Mouse (Mus musculus) hindbrain, postnatal 0 days (tissue): Measurements from ENCODE around the gene Olfr480. TPM values are rescaled to one million over a fixed set of nuclear protein-coding genes. Genes with fewer than 3 reads are reported as not detected.

ENCODE experiments used
- ATAC-seq: fragments of 200-750 bp; cut with Nextera tagmentation; 2 replicates; pipeline ENCODE4 v1.8.0; 2017; ENCODE audit warnings: mild to moderate bottlenecking, moderate TSS enrichment, moderate library complexity
- DNase-seq: peaks from one replicate; pipeline ENCODE4 v3.0.0-alpha.2; 2015; ENCODE audit warnings: low spot score
- H3K27ac ChIP-seq: fragments of 300-500 bp; sonication (generic); 2 replicates; pipeline ENCODE4 v1.5.1; 2014; ENCODE audit warnings: mild to moderate bottlenecking
- H3K27me3 ChIP-seq: fragments of 300-500 bp; sonication (generic); 2 replicates; pipeline ENCODE4 v1.6.1; 2014; ENCODE audit warnings: low read length, mixed read lengths; ENCODE audit not compliant: insufficient read depth
- H3K36me3 ChIP-seq: fragments of 300-500 bp; sonication (generic); 2 replicates; pipeline ENCODE4 v1.6.1; 2014; ENCODE audit warnings: low read length, mixed read lengths; ENCODE audit not compliant: insufficient read depth
- H3K4me1 ChIP-seq: fragments of 300-500 bp; sonication (generic); 2 replicates; pipeline ENCODE4 v1.6.1; 2014; ENCODE audit warnings: antibody characterized with exemption, low read length, mixed read lengths; ENCODE audit not compliant: insufficient read depth
- H3K4me2 ChIP-seq: fragments of 300-500 bp; sonication (generic); 2 replicates; pipeline ENCODE4 v1.6.1; 2014; ENCODE audit warnings: low read depth, mild to moderate bottlenecking, low read length, moderate library complexity, mixed read lengths
- H3K4me3 ChIP-seq: fragments of 300-500 bp; sonication (generic); 2 replicates; pipeline ENCODE4 v1.5.1; 2014; ENCODE audit warnings: low read length
- H3K9ac ChIP-seq: fragments of 300-500 bp; sonication (generic); replicated peaks from 2 replicates; pipeline ENCODE4 v1.6.1; 2014; ENCODE audit warnings: mild to moderate bottlenecking, low read length, moderate library complexity, mixed read lengths
- H3K9me3 ChIP-seq: fragments of 300-500 bp; sonication (generic); 2 replicates; pipeline ENCODE4 v1.6.1; 2016; ENCODE audit warnings: low read length, mixed read lengths
- CTCF ChIP-seq: IDR thresholded peaks from 2 replicates; pipeline ENCODE4 v1.5.1; 2016; ENCODE audit warnings: antibody characterized with exemption, control low read depth, low read depth
- WGBS: fragments of 180-500 bp; shearing (Covaris S2); extraction: QIAGEN DNeasy Blood & Tissue Kit; methylation state at CpG from one replicate; pipeline ENCODE4 v1.1.7; 2014; 5-methylcytosine and 5-hydroxymethylcytosine counted together
- polyA plus RNA-seq: library from polyadenylated mRNA; unstranded; fragments of >200 nt; fragmentation: Nextera tagmentation; extraction: Ambion mirVana; gene quantifications from 2 replicates; pipeline ENCODE4 v1.2.1, GENCODE M21; 2015
- total RNA-seq: library from RNA; depleted of rRNA; stranded (reverse); fragments of >200 nt; gene quantifications from 2 replicates; pipeline ENCODE4 v1.2.3, GENCODE M21; 2014; rRNA removed

Gene Olfr480
- total RNA-seq: not detected in 2 replicates
- not detected in 2 replicates for polyA plus RNA-seq

- Histone ChIP-seq H3K4me2 (no peak within 1 kb of the TSS), H3K9ac (no peak within 1 kb of the TSS), H3K4me1 (no peaks in the 10 kb centered on the region), H3K27me3 (no peaks in the 10 kb centered on the region), H3K9me3 (no peaks in the 10 kb centered on the region), H3K36me3 (no peaks in the 10 kb centered on the region), H3K27ac (no peak within 1 kb of the TSS), H3K4me3 (no peak within 1 kb of the TSS)
- no peak for TF ChIP-seq CTCF
- ATAC-seq (no peak), DNase-seq (no peak)
- 87% methylated on average over 1 of the region's 1 CpGs for WGBS
Observed at GRCm38 (mm10) chr7:108067246-108067645, at the start of gene Olfr480. Gene Olfr480 (minus strand): TSS chr7:108067346.

GRCm38 (mm10) chr7:108100549-108100948 lies 33.4 kb upstream of the Olfr480 start, which contains the start of gene Olfr483:
Gene Olfr483 (plus strand): TSS chr7:108100849.
- no peak for DNase-seq
- H3K4me2 ChIP-seq: no peak within 1 kb of the TSS
- TF ChIP-seq CTCF: no peak

GRCm38 (mm10) chr7:108097486-108097885 lies 30.3 kb upstream of the Olfr480 start, which contains the start of gene Olfr482:
Gene Olfr482 (minus strand): TSS chr7:108097586.
- no peaks in the 10 kb centered on the region for H3K9me3 ChIP-seq
- ATAC-seq (no peak), DNase-seq (no peak)
- H3K4me2 ChIP-seq: no peak within 1 kb of the TSS
- H3K4me3 ChIP-seq: no peak within 1 kb of the TSS
- WGBS: 78% methylated on average over 1 of the region's 1 CpGs
- no peaks in the 10 kb centered on the region for H3K4me1 ChIP-seq
- no peak for TF ChIP-seq CTCF
- H3K9ac ChIP-seq: no peak within 1 kb of the TSS
- no peaks in the 10 kb centered on the region for H3K36me3 ChIP-seq
- no peaks in the 10 kb centered on the region for H3K27me3 ChIP-seq
- H3K27ac ChIP-seq: no peak within 1 kb of the TSS

More at GRCm38 (mm10) chr7:108100549-108100948, 33.4 kb upstream of the Olfr480 start, which contains the start of gene Olfr483:
- no peak within 1 kb of the TSS for H3K9ac ChIP-seq
- no peak for ATAC-seq
- H3K27ac ChIP-seq: no peak within 1 kb of the TSS
- no peaks in the 10 kb centered on the region for H3K36me3 ChIP-seq
- no peaks in the 10 kb centered on the region for H3K4me1 ChIP-seq
- H3K4me3 ChIP-seq: no peak within 1 kb of the TSS
- WGBS: 83% methylated on average over 1 of the region's 1 CpGs
- no peaks in the 10 kb centered on the region for H3K9me3 ChIP-seq
- no peaks in the 10 kb centered on the region for H3K27me3 ChIP-seq

- H3K9ac ChIP-seq: no peak within 1 kb of the TSS
- no peak within 1 kb of the TSS for H3K4me3 ChIP-seq
- no peak within 1 kb of the TSS for H3K4me2 ChIP-seq
- ATAC-seq (no peak), DNase-seq (no peak)
- no peak for TF ChIP-seq CTCF
- H3K27ac ChIP-seq: no peak within 1 kb of the TSS
- no peaks in the 10 kb centered on the region for H3K9me3 ChIP-seq
- no peaks in the 10 kb centered on the region for H3K4me1 ChIP-seq
- no peaks in the 10 kb centered on the region for H3K36me3 ChIP-seq
- no peaks in the 10 kb centered on the region for H3K27me3 ChIP-seq
Observed at GRCm38 (mm10) chr7:108079555-108079954, 12.4 kb upstream of the Olfr480 start, which contains the start of gene Olfr481. Gene Olfr481 (plus strand): TSS chr7:108079855.

- Histone ChIP-seq H3K36me3 (no peaks in the 10 kb centered on the region), H3K4me3 (no peak within 1 kb of the TSS), H3K9me3 (no peaks in the 10 kb centered on the region), H3K4me2 (no peak within 1 kb of the TSS), H3K9ac (no peak within 1 kb of the TSS), H3K27me3 (no peaks in the 10 kb centered on the region), H3K4me1 (no peaks in the 10 kb centered on the region), H3K27ac (no peak within 1 kb of the TSS)
- ATAC-seq: no peak
- no peak for TF ChIP-seq CTCF
- WGBS: 90% methylated on average over 2 of the region's 2 CpGs
- DNase-seq: no peak
Observed at GRCm38 (mm10) chr7:108050393-108050792, 16.8 kb downstream of the Olfr480 start, which contains the start of gene Olfr479. Gene Olfr479 (plus strand): TSS chr7:108050693.

- Histone ChIP-seq H3K4me1 (no peaks in the 10 kb centered on the region), H3K9me3 (no peaks in the 10 kb centered on the region), H3K27me3 (no peaks in the 10 kb centered on the region), H3K4me3 (no peak within 1 kb of the TSS), H3K9ac (no peak within 1 kb of the TSS), H3K36me3 (no peaks in the 10 kb centered on the region), H3K4me2 (no peak within 1 kb of the TSS), H3K27ac (no peak within 1 kb of the TSS)
- no peak for DNase-seq
- no peak for TF ChIP-seq CTCF
- WGBS: 81% methylated on average over 3 of the region's 3 CpGs
- no peak for ATAC-seq
Observed at GRCm38 (mm10) chr7:108033889-108034288, 33.3 kb downstream of the Olfr480 start, which contains the start of gene Olfr478. Gene Olfr478 (minus strand): TSS chr7:108033989.

Other genes starting within 250 kb of the Olfr480 start
- gene Olfr469, start 241.8 kb downstream of the Olfr480 start, total RNA-seq: not detected in 2 replicates
- not detected in 2 replicates for gene Olfr469, start 241.8 kb downstream of the Olfr480 start, polyA plus RNA-seq
- gene Olfr470, start 219.9 kb downstream of the Olfr480 start, total RNA-seq: not detected in 2 replicates
- gene Olfr470, start 219.9 kb downstream of the Olfr480 start, polyA plus RNA-seq: not detected in 2 replicates
- gene Olfr472, start 169.4 kb downstream of the Olfr480 start, total RNA-seq: not detected in 2 replicates
- gene Olfr472, start 169.4 kb downstream of the Olfr480 start, polyA plus RNA-seq: not detected in 2 replicates
- not detected in 2 replicates for gene Olfr473, start 136.9 kb downstream of the Olfr480 start, total RNA-seq
- not detected in 2 replicates for gene Olfr473, start 136.9 kb downstream of the Olfr480 start, polyA plus RNA-seq
- not detected in 2 replicates for gene Olfr474, start 112.7 kb downstream of the Olfr480 start, total RNA-seq
- not detected in 2 replicates for gene Olfr474, start 112.7 kb downstream of the Olfr480 start, polyA plus RNA-seq
- gene Olfr476, start 102.5 kb downstream of the Olfr480 start, total RNA-seq: not detected in 2 replicates
- gene Olfr476, start 102.5 kb downstream of the Olfr480 start, polyA plus RNA-seq: not detected in 2 replicates
- not detected in 2 replicates for gene Olfr477, start 80.7 kb downstream of the Olfr480 start, total RNA-seq
- gene Olfr477, start 80.7 kb downstream of the Olfr480 start, polyA plus RNA-seq: not detected in 2 replicates
- gene Olfr478, start 33.4 kb downstream of the Olfr480 start, total RNA-seq: not detected in 2 replicates
- not detected in 2 replicates for gene Olfr478, start 33.4 kb downstream of the Olfr480 start, polyA plus RNA-seq
- gene Olfr479, start 16.7 kb downstream of the Olfr480 start, total RNA-seq: not detected in 2 replicates
- not detected in 2 replicates for gene Olfr479, start 16.7 kb downstream of the Olfr480 start, polyA plus RNA-seq
- not detected in 2 replicates for gene Olfr481, start 12.5 kb upstream of the Olfr480 start, total RNA-seq
- not detected in 2 replicates for gene Olfr481, start 12.5 kb upstream of the Olfr480 start, polyA plus RNA-seq
- not detected in 2 replicates for gene Olfr482, start 30.2 kb upstream of the Olfr480 start, total RNA-seq
- gene Olfr482, start 30.2 kb upstream of the Olfr480 start, polyA plus RNA-seq: 0.14 TPM in 1 of 2 replicates, not detected in the other
- not detected in 2 replicates for gene Olfr483, start 33.5 kb upstream of the Olfr480 start, total RNA-seq
- not detected in 2 replicates for gene Olfr483, start 33.5 kb upstream of the Olfr480 start, polyA plus RNA-seq
- not detected in 2 replicates for gene Olfr484, start 60.1 kb upstream of the Olfr480 start, total RNA-seq
- gene Olfr484, start 60.1 kb upstream of the Olfr480 start, polyA plus RNA-seq: not detected in 2 replicates
- not detected in 2 replicates for gene Olfr485, start 92.5 kb upstream of the Olfr480 start, total RNA-seq
- not detected in 2 replicates for gene Olfr485, start 92.5 kb upstream of the Olfr480 start, polyA plus RNA-seq
- not detected in 2 replicates for gene Olfr486, start 105.4 kb upstream of the Olfr480 start, total RNA-seq
- not detected in 2 replicates for gene Olfr486, start 105.4 kb upstream of the Olfr480 start, polyA plus RNA-seq
- gene Olfr487, start 147.3 kb upstream of the Olfr480 start, total RNA-seq: not detected in 2 replicates
- gene Olfr487, start 147.3 kb upstream of the Olfr480 start, polyA plus RNA-seq: not detected in 2 replicates
- gene Olfr488, start 191.0 kb upstream of the Olfr480 start, total RNA-seq: not detected in 2 replicates
- gene Olfr488, start 191.0 kb upstream of the Olfr480 start, polyA plus RNA-seq: not detected in 2 replicates
- gene Olfr490, start 221.6 kb upstream of the Olfr480 start, total RNA-seq: not detected in 2 replicates
- not detected in 2 replicates for gene Olfr490, start 221.6 kb upstream of the Olfr480 start, polyA plus RNA-seq
- gene Olfr491, start 246.1 kb upstream of the Olfr480 start, total RNA-seq: not detected in 2 replicates
- not detected in 2 replicates for gene Olfr491, start 246.1 kb upstream of the Olfr480 start, polyA plus RNA-seq